Mouse (Mus musculus) yolk sac, embryonic 10.5 days (tissue): ENCODE data around the gene Commd8.
"Not testable (repeated sequence)": the region's sequence is repeated elsewhere in the genome, so short reads cannot be mapped to it uniquely, and the experiment has no call there.

Experiments used
- DNase-seq: peaks from one replicate; pipeline ENCODE4 v3.0.0-alpha.2; 2017; ENCODE audit warnings: low spot score

Gene Commd8

DNA sequence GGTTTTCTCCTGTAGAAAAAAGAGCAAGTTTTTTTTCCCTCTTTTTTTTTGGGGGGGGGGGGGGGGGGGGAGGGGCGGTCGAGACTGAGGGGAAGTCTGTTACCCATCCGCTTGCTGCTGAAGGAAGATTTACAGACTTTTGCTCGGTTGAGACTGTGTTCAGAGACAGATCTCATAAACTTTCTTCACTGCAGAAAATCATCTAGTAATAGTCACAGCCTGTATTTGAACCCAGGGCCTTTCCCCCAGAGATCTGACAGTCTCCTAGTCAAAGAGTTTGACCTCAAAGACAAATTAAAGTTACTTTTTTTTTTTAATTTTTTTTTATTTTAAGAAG lies 264 bp upstream of the Commd8 start:
- no peak for DNase-seq

GRCm38 (mm10) chr5:72164386-72164785 lies 3.6 kb downstream of the Commd8 start:
- DNase-seq = no peak

DNA sequence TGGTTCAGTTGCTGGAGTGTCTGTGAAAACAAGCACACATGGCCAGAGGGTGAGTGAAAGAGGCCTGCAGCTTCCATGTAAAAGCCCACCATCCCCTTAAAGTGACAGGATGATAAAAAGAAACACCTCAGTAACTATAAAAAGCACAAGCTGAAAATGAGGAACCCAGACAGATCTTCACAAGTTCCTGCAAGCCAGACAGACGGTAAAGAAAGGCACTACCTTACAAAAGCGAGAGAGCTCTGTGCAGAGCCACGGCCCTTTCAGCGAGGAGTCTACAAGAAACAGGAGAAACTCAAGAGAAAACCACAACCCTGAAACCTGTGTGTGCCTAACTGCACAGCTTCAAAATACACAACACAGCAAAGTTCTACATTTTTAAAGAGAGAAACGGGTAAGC lies 5.1 kb downstream of the Commd8 start:
- DNase-seq = no peak

DNA sequence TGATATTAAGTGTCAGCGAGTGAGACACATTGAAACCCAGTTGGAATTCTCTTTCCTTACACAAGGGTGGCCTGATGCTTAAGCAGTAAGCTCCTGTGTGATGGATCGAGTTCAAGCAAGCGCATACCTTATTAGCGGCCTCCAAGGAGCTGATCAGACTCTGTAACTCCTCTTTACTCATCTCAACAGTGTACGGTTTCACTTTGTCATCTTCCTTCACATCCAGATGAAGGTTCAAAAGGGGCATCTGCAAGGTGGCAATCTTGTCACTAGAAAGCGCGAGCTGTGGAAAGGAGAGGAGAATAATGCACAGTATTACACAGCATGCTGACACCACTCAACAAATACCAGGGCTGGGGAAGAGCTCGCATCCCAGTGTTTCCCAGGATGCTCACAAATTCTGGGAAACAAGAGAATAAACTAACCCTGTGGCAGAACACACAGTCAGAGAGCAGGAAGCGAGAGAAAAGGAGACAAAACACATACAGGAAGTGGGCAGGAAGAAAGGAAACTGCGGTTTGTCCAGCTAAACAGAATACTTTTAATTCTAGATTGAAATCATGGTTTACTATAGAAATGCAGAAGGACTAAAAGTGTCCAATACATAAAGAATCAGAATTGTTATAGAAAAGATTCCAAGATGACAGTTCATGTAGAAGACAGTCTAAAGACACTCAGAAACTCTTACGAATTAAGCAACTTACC lies 7.1 kb downstream of the Commd8 start:
- no peak for DNase-seq

DNA sequence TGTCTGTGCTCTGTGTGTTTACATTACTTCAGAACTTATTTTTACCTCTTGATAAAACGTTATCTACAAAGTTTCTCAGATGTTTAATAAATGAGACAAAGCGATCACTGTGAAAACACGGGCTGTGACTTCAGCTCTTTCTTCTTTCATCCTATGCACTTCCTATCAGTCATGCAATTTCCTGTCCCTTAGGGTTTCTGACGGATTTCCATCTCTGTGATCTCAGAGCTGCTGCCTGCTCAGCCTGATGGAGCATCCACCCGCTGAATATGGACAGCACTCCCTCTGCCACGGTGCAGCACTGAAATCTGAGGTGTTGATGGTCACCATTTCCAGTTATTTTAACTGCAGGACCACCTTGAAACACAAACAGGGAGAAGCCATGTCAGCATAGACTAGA lies 8.5 kb downstream of the Commd8 start:
- no peak for DNase-seq

GRCm38 (mm10) chr5:72158667-72159066 lies 9.3 kb downstream of the Commd8 start:
- no peak for DNase-seq

- DNase-seq = no peak
Observed at GRCm38 (mm10) chr5:72156598-72156997, 11.4 kb downstream of the Commd8 start.

- DNase-seq = not testable (repeated sequence)
Observed at GRCm38 (mm10) chr5:72155686-72156085, 12.3 kb downstream of the Commd8 start.

GRCm38 (mm10) chr5:72150870-72151269 lies 17.1 kb downstream of the Commd8 start:
- DNase-seq = no peak

GRCm38 (mm10) chr5:72148679-72149078 lies 19.3 kb downstream of the Commd8 start:
- DNase-seq = no peak

DNA sequence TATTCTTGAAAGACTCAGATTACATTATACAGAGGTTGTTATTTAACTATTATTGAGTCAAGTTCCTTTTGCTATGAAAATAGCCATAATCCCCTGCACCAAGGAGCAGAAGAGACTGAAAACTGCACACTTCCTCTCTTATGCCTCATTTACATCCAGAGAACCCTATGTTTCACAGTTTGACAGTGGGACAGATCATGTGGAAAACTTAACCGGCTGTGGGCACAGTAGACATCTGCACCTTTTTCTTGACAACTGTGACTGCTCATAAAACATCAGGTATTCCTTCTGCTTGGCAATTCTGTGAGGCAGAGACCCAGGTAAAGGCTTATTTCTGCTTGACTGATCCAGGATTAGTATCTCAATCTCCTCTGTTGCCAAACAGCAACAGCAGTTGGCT lies 28.4 kb downstream of the Commd8 start:
- DNase-seq = no peak

- no peak for DNase-seq
Observed at GRCm38 (mm10) chr5:72138256-72138655, 29.7 kb downstream of the Commd8 start.

GRCm38 (mm10) chr5:72133906-72134305 lies 34.1 kb downstream of the Commd8 start:
- no peak for DNase-seq

DNA sequence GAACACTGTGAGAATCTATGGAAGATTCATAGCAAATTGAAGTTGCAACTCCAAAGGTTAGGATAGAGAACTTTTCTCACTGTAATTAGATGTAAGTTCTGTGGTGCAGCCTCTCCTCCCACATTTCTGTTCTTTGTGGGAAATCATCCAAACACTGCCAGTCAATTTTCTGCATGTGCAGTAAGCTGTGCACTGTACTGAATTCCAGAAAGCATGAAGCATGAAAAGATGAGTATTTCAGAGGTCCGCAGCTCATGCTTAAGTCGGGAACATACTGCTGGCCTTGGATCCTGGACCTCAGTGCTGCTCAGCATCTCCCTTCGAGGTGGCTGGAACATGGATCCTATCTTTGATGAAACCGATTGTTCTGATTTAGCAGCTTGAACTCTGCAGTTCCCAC lies 41.3 kb downstream of the Commd8 start:
- no peak for DNase-seq

GRCm38 (mm10) chr5:72122414-72123037 lies 45.5 kb downstream of the Commd8 start:
- DNase-seq = no peak
